Mouse (Mus musculus): ENCODE results near the gene Abl1. TPM values are rescaled to one million over a fixed set of nuclear protein-coding genes. Genes with fewer than 3 reads are reported as not detected.
A peak's percentile ranks its signal among the peaks of the same experiment; 100 is the strongest.

Gene Abl1
- polyA plus RNA-seq, 1 experiment from 2014 or later, result 20.9 TPM

DNA sequence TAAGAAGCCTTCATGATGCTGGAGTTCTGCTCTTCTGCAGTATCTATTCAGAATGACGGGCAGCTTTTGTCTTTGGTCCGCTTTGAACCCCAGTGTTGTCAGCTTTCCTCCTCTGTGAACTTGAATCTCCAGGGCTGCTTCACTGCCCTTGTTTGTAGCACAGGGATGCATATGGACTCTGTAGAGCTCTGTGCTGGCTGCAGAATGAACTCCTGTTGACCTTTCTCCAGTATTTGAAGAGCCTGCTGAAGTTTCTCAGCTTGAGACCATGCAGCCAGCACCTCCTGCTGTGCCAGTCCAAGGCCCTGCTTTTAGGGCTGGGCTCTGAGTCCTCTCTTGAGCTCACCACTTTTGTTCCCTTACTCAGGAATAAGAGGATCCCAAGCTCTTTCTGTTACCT, 74.7 kb downstream of the Abl1 start:
- H3K4me1 ChIP-seq (replicated peaks; ENCODE audit: control insufficient read depth, insufficient read depth, low read length), result peaks cover 44% of the 10 kb centered on the region

DNA sequence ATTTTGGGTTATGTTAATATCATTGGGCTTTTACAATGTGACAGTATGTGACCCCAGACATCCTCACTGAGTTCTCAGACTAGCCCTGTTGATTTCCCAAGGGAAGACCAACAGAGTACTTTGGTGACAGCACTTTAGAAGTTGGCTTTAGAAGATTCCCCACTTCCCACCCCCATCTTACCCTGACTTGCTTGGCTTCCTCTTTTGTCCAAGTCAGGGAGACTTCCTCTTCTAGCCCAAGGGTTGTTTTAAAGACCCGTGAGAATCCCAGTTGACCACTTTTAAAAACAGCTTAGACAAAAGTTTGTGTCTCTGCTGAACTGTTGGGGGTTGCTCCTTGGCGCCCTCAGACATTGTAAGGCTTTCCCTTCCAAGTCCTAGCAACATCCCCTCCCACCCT, 75.1 kb downstream of the Abl1 start:
- H3K9ac ChIP-seq, result no peak overlapping the region
- peaks cover 44% of the 10 kb centered on the region for H3K4me1 ChIP-seq (replicated peaks; ENCODE audit: control insufficient read depth, insufficient read depth, low read length)
- H3K4me2 ChIP-seq (replicated peaks), result 0 out of 2 replicates have a peak overlapping the region, but pooled peaks have one; percentile 65
- H3K36me3 ChIP-seq (replicated peaks; ENCODE audit: control insufficient read depth, insufficient read depth), result no peaks in the 10 kb centered on the region
- no peaks in the 10 kb centered on the region for H3K27me3 ChIP-seq (ENCODE audit: control insufficient read depth, insufficient read depth, low read length)
- no peak overlapping the region for H3K4me3 ChIP-seq (replicated peaks; ENCODE audit: low read length)
- 8% methylated on average over 2 of the region's 2 CpGs for WGBS
- no peak for ATAC-seq (ENCODE audit: low FRiP score)
- H3K27ac ChIP-seq, result no peak overlapping the region
- H3K9me3 ChIP-seq (ENCODE audit: control insufficient read depth, low read length), result no peaks in the 10 kb centered on the region
- DNase-seq (ENCODE audit: low spot score), result no peak

More for the DNA sequence above, 74.7 kb downstream of the Abl1 start:
- no peak overlapping the region for H3K9ac ChIP-seq
- no peak overlapping the region for H3K27ac ChIP-seq
- ATAC-seq (ENCODE audit: low FRiP score) (no peak), DNase-seq (ENCODE audit: low spot score) (no peak)
- whole genome bisulfite sequencing, result 10% methylated on average over 2 of the region's 2 CpGs
- H3K4me3 ChIP-seq (replicated peaks; ENCODE audit: low read length), result no peak overlapping the region
- H3K9me3 ChIP-seq (ENCODE audit: control insufficient read depth, low read length), result no peaks in the 10 kb centered on the region
- peak overlapping the region; percentile 65; the same call in 1 of the 2 replicates for H3K4me2 ChIP-seq (replicated peaks)
- H3K36me3 ChIP-seq (replicated peaks; ENCODE audit: control insufficient read depth, insufficient read depth), result no peaks in the 10 kb centered on the region
- no peaks in the 10 kb centered on the region for H3K27me3 ChIP-seq (ENCODE audit: control insufficient read depth, insufficient read depth, low read length)

DNA sequence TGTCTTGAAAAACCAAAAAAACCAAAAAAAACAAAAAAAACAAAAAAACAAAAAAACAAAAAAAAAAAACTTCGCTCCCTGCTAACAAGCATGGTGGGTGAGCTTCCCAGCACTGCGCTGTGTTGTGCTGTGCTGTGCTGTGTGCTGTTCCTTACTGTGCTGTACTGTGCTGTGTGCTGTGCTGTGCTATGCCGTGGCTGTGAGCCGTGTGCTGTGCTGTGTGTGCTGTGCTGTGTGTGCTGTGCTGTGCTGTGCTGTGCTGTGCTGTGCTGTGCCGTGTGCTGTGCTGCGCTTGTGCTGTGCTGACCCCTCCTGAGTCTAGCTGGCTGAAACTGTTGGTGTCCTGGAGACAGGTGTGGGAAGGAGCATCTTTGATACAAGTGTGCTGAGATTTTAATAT, 78.9 kb downstream of the Abl1 start:
- WGBS, result 97% methylated on average over 6 of the region's 6 CpGs
- ATAC-seq (ENCODE audit: low FRiP score), result no peak

DNA sequence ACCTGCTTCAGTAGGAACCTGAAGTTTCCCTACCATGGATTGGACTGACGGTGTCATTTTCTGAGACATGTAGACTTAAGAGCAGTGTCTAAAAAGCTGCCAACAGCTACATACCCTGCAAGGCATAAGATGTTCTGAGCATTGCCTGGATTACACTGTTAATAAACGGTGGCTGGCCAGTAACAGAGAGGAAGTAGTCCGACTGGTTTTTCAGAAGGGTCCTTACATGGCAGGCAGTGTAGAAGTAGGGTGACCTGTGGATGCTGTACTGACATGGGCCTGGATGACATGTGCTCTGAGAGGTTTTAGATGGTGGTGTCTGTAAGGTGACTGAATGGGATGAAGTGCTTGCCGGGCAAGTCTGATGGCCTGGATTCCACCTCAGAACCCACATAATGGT, 79.6 kb downstream of the Abl1 start:
- no peak overlapping the region for H3K27ac ChIP-seq
- no peaks in the 10 kb centered on the region for H3K27me3 ChIP-seq (ENCODE audit: control insufficient read depth, insufficient read depth, low read length)
- H3K36me3 ChIP-seq (replicated peaks; ENCODE audit: control insufficient read depth, insufficient read depth), result no peaks in the 10 kb centered on the region
- H3K9ac ChIP-seq, result no peak overlapping the region
- H3K4me3 ChIP-seq (replicated peaks; ENCODE audit: low read length), result no peak overlapping the region
- no peak overlapping the region for H3K4me2 ChIP-seq (replicated peaks)
- WGBS, result 83% methylated on average over 4 of the region's 4 CpGs
- no peaks in the 10 kb centered on the region for H3K9me3 ChIP-seq (ENCODE audit: control insufficient read depth, low read length)
- no peak for DNase-seq (ENCODE audit: low spot score)
- peaks cover 26% of the 10 kb centered on the region for H3K4me1 ChIP-seq (replicated peaks; ENCODE audit: control insufficient read depth, insufficient read depth, low read length)
- no peak for ATAC-seq (ENCODE audit: low FRiP score)

More for the DNA sequence above, 78.9 kb downstream of the Abl1 start:
- no peaks in the 10 kb centered on the region for H3K36me3 ChIP-seq (replicated peaks; ENCODE audit: control insufficient read depth, insufficient read depth)
- H3K27ac ChIP-seq, result no peak overlapping the region
- H3K27me3 ChIP-seq (ENCODE audit: control insufficient read depth, insufficient read depth, low read length), result no peaks in the 10 kb centered on the region
- peaks cover 33% of the 10 kb centered on the region for H3K4me1 ChIP-seq (replicated peaks; ENCODE audit: control insufficient read depth, insufficient read depth, low read length)
- no peak for DNase-seq (ENCODE audit: low spot score)
- no peak overlapping the region for H3K4me3 ChIP-seq (replicated peaks; ENCODE audit: low read length)
- no peak overlapping the region for H3K4me2 ChIP-seq (replicated peaks)
- no peaks in the 10 kb centered on the region for H3K9me3 ChIP-seq (ENCODE audit: control insufficient read depth, low read length)
- no peak overlapping the region for H3K9ac ChIP-seq

DNA sequence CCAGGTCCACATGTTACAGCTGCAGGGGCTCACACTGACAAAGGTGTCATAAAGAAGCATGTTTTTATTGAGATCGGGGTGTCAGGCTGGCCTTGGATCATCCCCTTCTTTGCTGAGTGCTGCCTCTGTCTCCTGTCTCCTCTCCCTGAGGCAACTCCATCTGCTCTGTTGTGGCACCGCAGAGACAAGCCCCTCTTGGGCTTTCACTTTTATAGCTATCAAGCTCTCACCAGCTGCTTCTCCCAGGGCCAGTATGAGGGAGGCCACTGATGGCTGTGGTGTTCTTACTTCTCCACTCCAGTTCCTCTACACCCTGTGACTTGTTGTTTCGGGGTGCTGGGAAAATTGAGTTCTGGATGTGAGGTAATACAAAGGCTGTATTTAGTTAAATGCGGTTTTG, 80.9 kb downstream of the Abl1 start:
- Histone ChIP-seq H3K9me3 (ENCODE audit: control insufficient read depth, low read length) (no peaks in the 10 kb centered on the region), H3K4me3 (replicated peaks; ENCODE audit: low read length) (no peak overlapping the region), H3K27ac (peak overlapping the region; percentile 0), H3K4me1 (replicated peaks; ENCODE audit: control insufficient read depth, insufficient read depth, low read length) (peaks cover 16% of the 10 kb centered on the region), H3K4me2 (replicated peaks) (no peak overlapping the region), H3K9ac (no peak overlapping the region), H3K27me3 (ENCODE audit: control insufficient read depth, insufficient read depth, low read length) (no peaks in the 10 kb centered on the region), H3K36me3 (replicated peaks; ENCODE audit: control insufficient read depth, insufficient read depth) (no peaks in the 10 kb centered on the region)
- ATAC-seq (ENCODE audit: low FRiP score), result no peak
- 49% methylated on average over 4 of the region's 4 CpGs for WGBS
- DNase-seq (ENCODE audit: low spot score), result no peak

DNA sequence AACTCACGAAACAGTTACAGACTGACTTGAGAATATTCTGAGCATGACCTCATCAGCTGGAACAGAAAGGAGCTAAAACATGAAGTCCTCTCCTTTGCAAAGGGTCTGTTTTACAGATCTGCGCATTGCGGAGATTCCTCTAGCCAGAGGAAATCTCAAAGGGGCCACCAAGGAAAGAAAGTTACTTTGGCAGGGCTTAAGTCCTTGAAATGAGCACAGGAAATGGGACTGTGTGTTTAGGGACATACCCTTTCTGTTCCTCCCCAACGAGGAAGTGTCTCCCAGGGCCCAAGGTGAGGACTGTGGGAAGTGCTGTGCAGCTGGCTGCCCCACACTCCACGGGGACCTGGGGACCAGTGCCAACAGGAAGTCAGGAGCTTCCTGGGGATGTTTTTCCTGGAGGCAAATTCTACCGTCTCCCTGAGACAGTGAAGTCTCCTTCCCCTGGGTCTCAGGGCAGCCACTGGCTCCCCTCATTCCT, 81.5 kb downstream of the Abl1 start:
- DNase-seq (ENCODE audit: low spot score), result no peak
- Histone ChIP-seq H3K9me3 (ENCODE audit: control insufficient read depth, low read length) (no peaks in the 10 kb centered on the region), H3K4me2 (replicated peaks) (no peak overlapping the region), H3K27ac (peak overlapping the region; percentile 0), H3K36me3 (replicated peaks; ENCODE audit: control insufficient read depth, insufficient read depth) (no peaks in the 10 kb centered on the region), H3K27me3 (ENCODE audit: control insufficient read depth, insufficient read depth, low read length) (no peaks in the 10 kb centered on the region), H3K4me1 (replicated peaks; ENCODE audit: control insufficient read depth, insufficient read depth, low read length) (peaks cover 16% of the 10 kb centered on the region), H3K9ac (no peak overlapping the region), H3K4me3 (replicated peaks; ENCODE audit: low read length) (no peak overlapping the region)
- ATAC-seq (ENCODE audit: low FRiP score), result no peak
- 50% methylated on average over 6 of the region's 6 CpGs for WGBS

DNA sequence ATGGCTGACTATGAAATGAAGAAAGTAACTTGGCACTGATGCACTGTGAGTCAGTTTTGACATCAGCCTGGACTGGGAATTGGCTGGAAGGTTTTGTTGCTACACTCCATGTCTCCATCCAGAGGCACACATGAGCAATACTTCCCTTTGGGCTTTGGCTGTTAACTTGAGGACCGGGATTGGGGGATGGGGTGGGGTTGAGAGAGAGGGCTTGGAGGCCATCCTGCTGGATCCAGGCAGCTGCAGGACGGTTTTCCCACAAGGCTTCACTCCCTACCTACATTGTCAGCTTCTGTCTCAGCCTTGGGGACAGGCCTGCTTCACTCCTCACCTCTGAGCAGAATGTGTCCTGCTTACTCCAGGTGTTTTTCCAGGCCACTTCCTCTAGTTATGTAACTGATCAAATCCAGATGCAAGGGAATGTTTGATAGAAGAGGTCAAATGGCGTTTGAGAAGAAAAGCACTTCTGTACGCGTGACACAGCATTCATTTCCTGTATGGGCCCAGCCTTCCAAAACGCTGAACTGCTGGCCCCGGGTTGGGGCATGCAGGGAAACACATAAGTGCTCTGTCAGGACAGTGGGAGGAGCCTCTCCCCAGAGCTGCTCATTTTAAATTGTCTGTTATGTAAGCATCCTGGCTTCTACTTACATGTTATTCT, 82.7 kb downstream of the Abl1 start:
- Histone ChIP-seq H3K27ac (no peak overlapping the region), H3K4me2 (replicated peaks) (no peak overlapping the region), H3K9ac (no peak overlapping the region), H3K36me3 (replicated peaks; ENCODE audit: control insufficient read depth, insufficient read depth) (no peaks in the 10 kb centered on the region), H3K9me3 (ENCODE audit: control insufficient read depth, low read length) (no peaks in the 10 kb centered on the region), H3K27me3 (ENCODE audit: control insufficient read depth, insufficient read depth, low read length) (no peaks in the 10 kb centered on the region), H3K4me3 (replicated peaks; ENCODE audit: low read length) (no peak overlapping the region), H3K4me1 (replicated peaks; ENCODE audit: control insufficient read depth, insufficient read depth, low read length) (peaks cover 16% of the 10 kb centered on the region)
- ATAC-seq (ENCODE audit: low FRiP score) (no peak), DNase-seq (ENCODE audit: low spot score) (no peak)
- whole genome bisulfite sequencing, result 48% methylated on average over 7 of the region's 7 CpGs

DNA sequence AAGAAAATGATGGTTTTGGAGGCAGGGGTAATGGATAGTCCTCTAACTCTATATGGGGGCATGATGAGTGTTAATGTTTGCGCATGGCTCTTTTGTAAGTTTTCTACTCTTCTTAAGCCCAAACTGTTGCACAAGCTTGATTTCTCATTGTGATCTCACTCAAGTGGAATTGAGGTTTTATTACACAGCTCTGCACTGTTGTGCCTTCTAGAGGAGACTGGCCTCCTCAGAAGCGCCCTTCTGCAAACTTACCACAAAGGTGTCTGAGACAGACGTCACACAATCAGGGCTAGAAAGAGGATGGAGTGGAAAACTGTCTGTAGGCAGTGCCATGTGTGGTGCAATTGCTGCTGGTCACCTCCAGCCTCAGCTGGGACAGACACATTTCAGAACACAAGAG, 88.3 kb downstream of the Abl1 start:
- ATAC-seq (ENCODE audit: low FRiP score), result no peak

DNA sequence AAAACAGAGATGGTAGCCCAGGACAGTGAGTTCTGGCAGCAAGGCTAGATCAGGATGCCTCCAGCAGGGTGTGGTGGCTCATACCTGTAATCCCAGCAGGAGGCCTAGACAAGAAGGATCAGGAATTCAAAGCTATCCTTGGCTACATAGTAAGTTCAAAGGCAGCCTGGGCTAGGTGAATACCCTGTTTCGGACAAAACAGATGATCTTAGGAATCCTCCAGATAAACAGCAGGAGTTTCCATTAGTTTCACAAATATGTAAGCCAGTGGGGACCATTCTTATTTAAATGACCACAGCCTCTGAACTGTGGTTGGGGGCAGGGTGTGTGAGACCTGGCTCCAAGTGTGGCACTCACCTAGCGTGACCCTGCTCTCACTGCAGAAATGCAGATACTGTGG, 91.1 kb downstream of the Abl1 start:
- WGBS, result 86% methylated on average over 2 of the region's 2 CpGs
- ATAC-seq (ENCODE audit: low FRiP score) (no peak), DNase-seq (ENCODE audit: low spot score) (no peak)
- Histone ChIP-seq H3K4me2 (replicated peaks) (no peak overlapping the region), H3K4me1 (replicated peaks; ENCODE audit: control insufficient read depth, insufficient read depth, low read length) (no peaks in the 10 kb centered on the region), H3K4me3 (replicated peaks; ENCODE audit: low read length) (no peak overlapping the region), H3K27ac (no peak overlapping the region), H3K9ac (no peak overlapping the region), H3K27me3 (ENCODE audit: control insufficient read depth, insufficient read depth, low read length) (no peaks in the 10 kb centered on the region), H3K9me3 (ENCODE audit: control insufficient read depth, low read length) (no peaks in the 10 kb centered on the region), H3K36me3 (replicated peaks; ENCODE audit: control insufficient read depth, insufficient read depth) (peaks cover 32% of the 10 kb centered on the region)

More for the DNA sequence above, 88.3 kb downstream of the Abl1 start:
- no peaks in the 10 kb centered on the region for H3K4me1 ChIP-seq (replicated peaks; ENCODE audit: control insufficient read depth, insufficient read depth, low read length)
- no peak overlapping the region for H3K4me3 ChIP-seq (replicated peaks; ENCODE audit: low read length)
- no peak for DNase-seq (ENCODE audit: low spot score)
- peaks cover 26% of the 10 kb centered on the region for H3K36me3 ChIP-seq (replicated peaks; ENCODE audit: control insufficient read depth, insufficient read depth)
- H3K9me3 ChIP-seq (ENCODE audit: control insufficient read depth, low read length), result no peaks in the 10 kb centered on the region
- H3K27ac ChIP-seq, result no peak overlapping the region
- H3K27me3 ChIP-seq (ENCODE audit: control insufficient read depth, insufficient read depth, low read length), result no peaks in the 10 kb centered on the region
- no peak overlapping the region for H3K9ac ChIP-seq
- 97% methylated on average over 3 of the region's 3 CpGs for WGBS
- no peak overlapping the region for H3K4me2 ChIP-seq (replicated peaks)

All from hindbrain, embryonic 14.5 days (tissue).